Mouse (Mus musculus) heart, embryonic 12.5 days (tissue): ENCODE measurements around the gene Zfp184. TPM values are rescaled to one million over a fixed set of nuclear protein-coding genes. Genes with fewer than 3 reads are reported as not detected.

Experiments used
- ATAC-seq: fragments of 200-750 bp; cut with Nextera tagmentation; 2 replicates; pipeline ENCODE4 v1.8.0; 2017; ENCODE audit warnings: moderate TSS enrichment, moderate library complexity; ENCODE audit not compliant: insufficient number of reproducible peaks, low FRiP score
- H3K27ac ChIP-seq: fragments of 300-500 bp; sonication (generic); 2 replicates; pipeline ENCODE4 v1.5.1; 2016; ENCODE audit warnings: mild to moderate bottlenecking, moderate library complexity; ENCODE audit not compliant: poor library complexity, severe bottlenecking
- H3K27me3 ChIP-seq: fragments of 300-500 bp; sonication (generic); replicated peaks from 2 replicates; pipeline ENCODE4 v1.6.1; 2016; ENCODE audit warnings: mild to moderate bottlenecking, moderate library complexity
- H3K36me3 ChIP-seq: fragments of 300-500 bp; sonication (generic); 2 replicates; pipeline ENCODE4 v1.6.1; 2016; ENCODE audit warnings: mild to moderate bottlenecking, moderate library complexity
- H3K4me1 ChIP-seq: fragments of 300-500 bp; sonication (generic); replicated peaks from 2 replicates; pipeline ENCODE4 v1.6.1; 2016; ENCODE audit warnings: mild to moderate bottlenecking
- H3K4me2 ChIP-seq: fragments of 300-500 bp; sonication (generic); 2 replicates; pipeline ENCODE4 v1.6.1; 2016; ENCODE audit warnings: mild to moderate bottlenecking, moderate library complexity
- H3K4me3 ChIP-seq: fragments of 300-500 bp; sonication (generic); 2 replicates; pipeline ENCODE4 v1.5.1; 2016; ENCODE audit warnings: mild to moderate bottlenecking
- H3K9ac ChIP-seq: fragments of 300-500 bp; sonication (generic); 2 replicates; pipeline ENCODE4 v1.6.1; 2016; ENCODE audit warnings: mild to moderate bottlenecking, moderate library complexity
- H3K9me3 ChIP-seq: fragments of 300-500 bp; sonication (generic); replicated peaks from 2 replicates; pipeline ENCODE4 v1.6.1; 2016; ENCODE audit warnings: mild to moderate bottlenecking, moderate library complexity
- WGBS: fragments of 180-500 bp; shearing (Covaris S2); methylation state at CpG from one replicate; pipeline ENCODE4 v1.1.7; 2016; 5-methylcytosine and 5-hydroxymethylcytosine counted together
- polyA plus RNA-seq: library from polyadenylated mRNA; unstranded; fragments of >200 nt; fragmentation: Nextera tagmentation; extraction: Ambion mirVana; gene quantifications from 2 replicates; pipeline ENCODE4 v1.2.1, GENCODE M21; 2016

Zfp184 gene
- polyA plus RNA-seq, 1 experiment from 2014 or later: 7.5 TPM

GRCm38 (mm10) chr13:21984486-21984885 lies 39.6 kb downstream of the Zfp184 start:
- H3K27me3 ChIP-seq: peaks cover 71% of the 10 kb centered on the region
- peaks cover 7% of the 10 kb centered on the region; the same call in 1 of the 2 replicates for H3K4me1 ChIP-seq
- H3K36me3 ChIP-seq: no peaks in the 10 kb centered on the region
- H3K4me3 ChIP-seq: no peak overlapping the region
- H3K9me3 ChIP-seq: no peaks in the 10 kb centered on the region
- no peak overlapping the region for H3K4me2 ChIP-seq
- no peak overlapping the region for H3K9ac ChIP-seq
- 76% methylated on average over 2 of the region's 2 CpGs for WGBS
- no peak overlapping the region for H3K27ac ChIP-seq
- no peak for ATAC-seq

- H3K36me3 ChIP-seq: no peaks in the 10 kb centered on the region
- WGBS: 64% methylated on average over 5 of the region's 5 CpGs
- 0 out of 2 replicates have a peak, but pooled peaks cover 7% of the 10 kb centered on the region for H3K9me3 ChIP-seq
- H3K4me3 ChIP-seq: no peak overlapping the region
- no peak overlapping the region for H3K9ac ChIP-seq
- H3K4me2 ChIP-seq: no peak overlapping the region
- peaks cover 6% of the 10 kb centered on the region; the same call in 1 of the 2 replicates for H3K4me1 ChIP-seq
- peaks cover 9% of the 10 kb centered on the region for H3K27me3 ChIP-seq
- no peak overlapping the region for H3K27ac ChIP-seq
- no peak for ATAC-seq
Observed at GRCm38 (mm10) chr13:21992550-21992949, 47.7 kb downstream of the Zfp184 start.

GRCm38 (mm10) chr13:21993957-21994738 lies 49.3 kb downstream of the Zfp184 start:
- WGBS: 1% methylated on average over 22 of the region's 22 CpGs
- Histone ChIP-seq H3K27me3 (peaks cover 25% of the 10 kb centered on the region), H3K9me3 (0 out of 2 replicates have a peak, but pooled peaks cover 7% of the 10 kb centered on the region), H3K4me2 (peak overlapping the region; percentile 56), H3K27ac (no peak overlapping the region), H3K9ac (no peak overlapping the region), H3K4me3 (peak overlapping the region; percentile 32), H3K36me3 (no peaks in the 10 kb centered on the region), H3K4me1 (peaks cover 6% of the 10 kb centered on the region; the same call in 1 of the 2 replicates)
- ATAC-seq: no peak

- Histone ChIP-seq H3K27ac (no peak overlapping the region), H3K4me1 (peaks cover 6% of the 10 kb centered on the region; the same call in 1 of the 2 replicates), H3K9ac (peak overlapping the region; percentile 63; the same call in 1 of the 2 replicates), H3K4me3 (peak overlapping the region; percentile 54), H3K27me3 (peaks cover 32% of the 10 kb centered on the region), H3K36me3 (no peaks in the 10 kb centered on the region), H3K4me2 (peak overlapping the region; percentile 81), H3K9me3 (0 out of 2 replicates have a peak, but pooled peaks cover 7% of the 10 kb centered on the region)
- no peak for ATAC-seq
- 4% methylated on average over 8 of the region's 8 CpGs for WGBS
Observed at GRCm38 (mm10) chr13:21994896-21995295, 50.0 kb downstream of the Zfp184 start.

- H3K4me3 ChIP-seq: peak overlapping the region; percentile 54
- peak overlapping the region; percentile 63; the same call in 1 of the 2 replicates for H3K9ac ChIP-seq
- under 1% methylated on average over 21 of the region's 21 CpGs for WGBS
- peaks cover 36% of the 10 kb centered on the region for H3K27me3 ChIP-seq
- no peak overlapping the region for H3K27ac ChIP-seq
- peaks cover 6% of the 10 kb centered on the region; the same call in 1 of the 2 replicates for H3K4me1 ChIP-seq
- H3K4me2 ChIP-seq: peak overlapping the region; percentile 81
- 0 out of 2 replicates have a peak, but pooled peaks cover 7% of the 10 kb centered on the region for H3K9me3 ChIP-seq
- ATAC-seq: no peak
- H3K36me3 ChIP-seq: no peaks in the 10 kb centered on the region
Observed at GRCm38 (mm10) chr13:21995331-21995914, 50.5 kb downstream of the Zfp184 start.

GRCm38 (mm10) chr13:21996101-21996839 lies 51.4 kb downstream of the Zfp184 start:
- ATAC-seq: no peak
- peaks cover 6% of the 10 kb centered on the region; the same call in 1 of the 2 replicates for H3K4me1 ChIP-seq
- H3K4me2 ChIP-seq: peak overlapping the region; percentile 81
- peak overlapping the region; percentile 54 for H3K4me3 ChIP-seq
- 2% methylated on average over 12 of the region's 12 CpGs for WGBS
- H3K27ac ChIP-seq: no peak overlapping the region
- 0 out of 2 replicates have a peak, but pooled peaks cover 2% of the 10 kb centered on the region for H3K9me3 ChIP-seq
- H3K36me3 ChIP-seq: no peaks in the 10 kb centered on the region
- H3K27me3 ChIP-seq: peaks cover 43% of the 10 kb centered on the region
- H3K9ac ChIP-seq: no peak overlapping the region

GRCm38 (mm10) chr13:21996840-21997185 lies 51.9 kb downstream of the Zfp184 start:
- no peak for ATAC-seq
- Histone ChIP-seq H3K36me3 (no peaks in the 10 kb centered on the region), H3K4me1 (peaks cover 6% of the 10 kb centered on the region; the same call in 1 of the 2 replicates), H3K9ac (0 out of 2 replicates have a peak overlapping the region, but pooled peaks have one; percentile 11), H3K4me2 (peak overlapping the region; percentile 81), H3K27me3 (peaks cover 49% of the 10 kb centered on the region), H3K27ac (no peak overlapping the region), H3K4me3 (peak overlapping the region; percentile 47), H3K9me3 (no peaks in the 10 kb centered on the region)
- WGBS: 1% methylated on average over 13 of the region's 13 CpGs

- ATAC-seq: no peak
- under 1% methylated on average over 21 of the region's 21 CpGs for WGBS
Observed at GRCm38 (mm10) chr13:21997201-21997820, 52.4 kb downstream of the Zfp184 start.

GRCm38 (mm10) chr13:21997821-21998220 lies 52.9 kb downstream of the Zfp184 start:
- WGBS: 7% methylated on average over 4 of the region's 4 CpGs
- H3K4me1 ChIP-seq: peaks cover 6% of the 10 kb centered on the region; the same call in 1 of the 2 replicates

More at GRCm38 (mm10) chr13:21997201-21997820, 52.4 kb downstream of the Zfp184 start:
- Histone ChIP-seq H3K4me3 (peak overlapping the region; percentile 47), H3K9me3 (no peaks in the 10 kb centered on the region), H3K9ac (0 out of 2 replicates have a peak overlapping the region, but pooled peaks have one; percentile 11), H3K36me3 (no peaks in the 10 kb centered on the region), H3K27me3 (peaks cover 54% of the 10 kb centered on the region), H3K4me2 (peak overlapping the region; percentile 81), H3K4me1 (peaks cover 6% of the 10 kb centered on the region; the same call in 1 of the 2 replicates), H3K27ac (no peak overlapping the region)

GRCm38 (mm10) chr13:21998412-21998811 lies 53.5 kb downstream of the Zfp184 start:
- peaks cover 65% of the 10 kb centered on the region for H3K27me3 ChIP-seq
- peaks cover 6% of the 10 kb centered on the region; the same call in 1 of the 2 replicates for H3K4me1 ChIP-seq
- ATAC-seq: no peak
- no peaks in the 10 kb centered on the region for H3K36me3 ChIP-seq
- H3K4me2 ChIP-seq: no peak overlapping the region
- 23% methylated on average over 3 of the region's 3 CpGs for WGBS
- no peak overlapping the region for H3K9ac ChIP-seq
- no peaks in the 10 kb centered on the region for H3K9me3 ChIP-seq
- H3K4me3 ChIP-seq: no peak overlapping the region
- no peak overlapping the region for H3K27ac ChIP-seq

More at GRCm38 (mm10) chr13:21997821-21998220, 52.9 kb downstream of the Zfp184 start:
- no peaks in the 10 kb centered on the region for H3K9me3 ChIP-seq
- ATAC-seq: no peak
- H3K36me3 ChIP-seq: no peaks in the 10 kb centered on the region
- no peak overlapping the region for H3K9ac ChIP-seq
- no peak overlapping the region for H3K27ac ChIP-seq
- H3K4me3 ChIP-seq: peak overlapping the region; percentile 47
- peaks cover 59% of the 10 kb centered on the region for H3K27me3 ChIP-seq
- H3K4me2 ChIP-seq: peak overlapping the region; percentile 81
